Mouse (Mus musculus): ENCODE measurements around the gene Rnf212. TPM values are rescaled to one million over a fixed set of nuclear protein-coding genes. Genes with fewer than 3 reads are reported as not detected.

Rnf212 gene
- total RNA-seq, 1 experiment from 2014 or later, result not detected

DNA sequence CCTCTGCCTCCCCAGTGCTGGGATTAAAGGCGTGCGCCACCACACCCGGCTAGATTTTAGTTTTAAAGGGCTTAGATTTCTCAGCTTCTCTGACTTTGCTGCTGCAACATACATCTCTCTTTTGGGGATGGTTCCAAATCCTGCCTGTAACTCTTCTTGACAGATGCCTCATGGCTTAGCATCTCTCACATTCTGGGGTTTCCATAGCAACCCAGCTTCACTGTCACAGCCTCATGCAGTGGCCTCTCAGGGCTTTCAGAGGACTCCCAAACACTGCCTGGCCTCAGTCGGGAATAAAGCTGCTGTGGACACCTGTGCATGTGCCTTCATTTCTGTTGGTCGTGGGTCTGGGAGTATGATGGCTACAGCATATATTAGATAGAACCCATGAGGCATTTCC lies 85.7 kb downstream of the Rnf212 start:
- no peak for ATAC-seq (replicated peaks; ENCODE audit: insufficient number of reproducible peaks, low FRiP score, low TSS enrichment, poor library complexity, severe bottlenecking)

DNA sequence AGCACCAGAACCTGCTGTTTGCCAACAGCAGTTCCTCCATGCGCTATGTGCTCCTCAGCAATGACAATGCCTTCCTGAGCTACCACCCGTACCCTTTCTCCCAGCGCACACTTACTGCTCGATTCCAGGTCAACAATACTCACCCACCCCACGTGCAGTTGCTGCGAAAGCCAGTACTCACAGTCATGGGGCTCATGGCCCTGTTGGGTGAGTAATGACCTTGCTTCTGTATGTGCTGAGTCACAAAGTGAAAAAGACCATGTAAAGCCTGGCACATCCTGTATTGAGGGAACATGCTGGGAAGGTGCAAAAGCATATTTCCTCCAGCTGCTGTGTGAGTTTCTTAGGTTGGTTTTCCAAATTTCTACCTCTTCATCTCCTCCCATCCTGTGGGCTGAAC lies 93.9 kb downstream of the Rnf212 start:
- ATAC-seq (replicated peaks; ENCODE audit: insufficient number of reproducible peaks, low FRiP score, low TSS enrichment, poor library complexity, severe bottlenecking), result no peak

DNA sequence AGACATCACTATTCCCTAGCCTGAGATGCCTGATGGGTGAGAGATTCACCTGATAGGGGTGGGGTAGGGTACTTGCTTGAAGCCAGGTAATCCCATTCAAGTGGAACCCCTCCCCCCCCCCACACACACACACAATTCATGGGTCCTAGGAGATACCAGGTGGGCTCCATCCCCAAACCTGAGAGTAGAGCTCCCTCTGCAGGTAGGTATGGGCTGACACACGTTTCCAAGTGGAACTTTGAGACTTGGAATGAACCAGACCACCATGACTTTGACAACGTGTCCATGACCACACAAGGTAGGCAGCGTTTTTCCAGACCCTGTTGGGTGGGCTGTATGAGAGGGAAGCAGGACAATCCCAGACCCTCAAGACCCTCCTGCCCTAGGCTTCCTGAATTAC lies 94.9 kb downstream of the Rnf212 start:
- no peak for ATAC-seq (replicated peaks; ENCODE audit: insufficient number of reproducible peaks, low FRiP score, low TSS enrichment, poor library complexity, severe bottlenecking)

Other genes with a start within 250 kb of the Rnf212 start
- gene Cplx1, start 225.0 kb downstream of the Rnf212 start, total RNA-seq (2017), result not detected in 3 replicates
- gene Gak, start 145.2 kb downstream of the Rnf212 start, total RNA-seq (2017), result 143 to 191 TPM (median 183 TPM) in 3 replicates
- 3.9 to 20.9 TPM (median 12.3 TPM) in 3 replicates for gene Tmem175, start 145.2 kb downstream of the Rnf212 start, total RNA-seq (2017)
- gene Idua, start 114.7 kb downstream of the Rnf212 start, total RNA-seq (2017), result 9.7 to 10.8 TPM (median 10.7 TPM) in 3 replicates
- 10.8 to 33.6 TPM (median 22.8 TPM) in 3 replicates for gene Dgkq, start 105.3 kb downstream of the Rnf212 start, total RNA-seq (2017)
- not detected in 3 replicates for gene Slc26a1, start 99.4 kb downstream of the Rnf212 start, total RNA-seq (2017)
- 0.97 to 2.0 TPM (median 1.6 TPM) in 3 replicates for gene Fgfrl1, start 82.6 kb downstream of the Rnf212 start, total RNA-seq (2017)
- gene Tmed11, start 20.4 kb upstream of the Rnf212 start, total RNA-seq (2017), result not detected in 3 replicates
- gene Vmn2r8, start 33.9 kb upstream of the Rnf212 start, total RNA-seq (2017), result not detected in 3 replicates
- under 0.01 to 0.19 TPM in 2 of 3 replicates, not detected in the other for gene Vmn2r9, start 77.6 kb upstream of the Rnf212 start, total RNA-seq (2017)
- gene Vmn2r10, start 231.5 kb upstream of the Rnf212 start, total RNA-seq (2017), result not detected in 3 replicates